In genomic region chr17:69421592-69421991, GRCm38 (mm10) we compare ENCODE assay signal across 13 mouse cellular contexts. TPM values are rescaled to one million over a fixed set of nuclear protein-coding genes. Genes with fewer than 3 reads are reported as not detected.
DNase-seq lines count a peak whose midpoint lies in the region; TF ChIP-seq lines count a peak whose summit lies in the region.
"Had no signal": no experiment of that assay in that cellular context is flagged by ENCODE, and none has a peak within 500 bp of the region (broad histone marks: within the 10 kb centered on the region; RNA-seq: fewer than 3 reads in every experiment).

No protein-coding gene starts in this region.

- TF ChIP-seq EP300 in CH12.LX (IDR thresholded peaks at IDR 0.05; ENCODE audit: low read length), result no peak

- peaks cover 0 to 4% of the 10 kb centered on the region in 2 experiments for H3K36me3 ChIP-seq in CH12.LX (replicated peaks in 1 of 2; ENCODE audit: control insufficient read depth in 1 of 2, insufficient read depth in 1 of 2, low read length in 1 of 2)
- H3K36me3 ChIP-seq: limb, embryonic 15.5 days had no signal

- no peak overlapping the region for H3K4me2 ChIP-seq in CH12.LX (ENCODE audit: insufficient read depth, low read depth, poor library complexity, severe bottlenecking)
- H3K4me2 ChIP-seq: limb, embryonic 15.5 days had no signal

- peaks cover 8% of the 10 kb centered on the region; the same call in 1 of the 2 replicates for H3K79me2 ChIP-seq in CH12.LX (replicated peaks; ENCODE audit: control insufficient read depth, extremely low read depth, insufficient read depth, poor library complexity, severe bottlenecking)

- DNase-seq in kidney, adult 9 months, result peak; percentile 12
- DNase-seq in kidney, postnatal 14 days, result no peak
- DNase-seq in CH12.LX (ENCODE audit: extremely low read depth) (peak; percentile 63), R1 (ENCODE audit: low read depth, low spot score) (peak; percentile 84)
- peak; percentile 41 for DNase-seq in induced T-regulatory cell, adult 2 months (ENCODE audit: low read depth)
- DNase-seq in heart, postnatal 36 days, result no peak
- DNase-seq in kidney, postnatal 36 days, result no peak
- DNase-seq in gastrocnemius, adult 8-10 months (ENCODE audit: low spot score in 2 of 2), result no peak
- DNase-seq: heart, adult 11 months; layer of hippocampus, adult 9-11 months had no signal

- peaks cover 3 to 38% of the 10 kb centered on the region in 2 experiments; a peak in 3 of 4 replicates for H3K4me1 ChIP-seq in CH12.LX (ENCODE audit: control insufficient read depth in 1 of 2, insufficient read depth in 2 of 2)

- H3K27me3 ChIP-seq in CH12.LX (replicated peaks), result no peaks in the 10 kb centered on the region
- H3K27me3 ChIP-seq: limb, embryonic 15.5 days had no signal

- in situ Hi-C loops in CH12.LX (cut with MboI; ENCODE audit: low pct_ligation_motif_present, low pct_unique_long_range_greater_than_20kb, low sequenced_read_pairs), result no loop called here

- intact Hi-C loops in heart, postnatal 36 days (cut with DNase I), result no loop called here

- TF ChIP-seq RAD21 in CH12.LX (IDR thresholded peaks at IDR 0.05; ENCODE audit: low read depth, low read length), result no peak

- no peak overlapping the region for H3K4me3 ChIP-seq in CH12.LX (replicated peaks in 1 of 3; ENCODE audit: low read depth in 2 of 3, low read length in 2 of 3, poor library complexity in 1 of 3)
- H3K4me3 ChIP-seq: limb, embryonic 15.5 days had no signal

- no peak for TF ChIP-seq POLR2A in CH12.LX (IDR thresholded peaks at IDR 0.05; ENCODE audit: low read depth, low read length)

- no peak for TF ChIP-seq CTCF in CH12.LX (conservative IDR thresholded peaks at IDR 0.05 in 1 of 2, IDR thresholded peaks at IDR 0.05 in 1 of 2; ENCODE audit: low read depth in 2 of 2, low read length in 2 of 2)

- H3K27ac ChIP-seq in CH12.LX (ENCODE audit: insufficient read depth, low read depth), result no peak overlapping the region
- H3K27ac ChIP-seq: limb, embryonic 15.5 days had no signal

- dilution Hi-C loops in CH12.LX (cut with MboI; ENCODE audit: extremely low pct_ligation_motif_present, extremely low pct_unique_long_range_greater_than_20kb, low sequenced_read_pairs), result no loop called here

- H3K9me3 ChIP-seq in CH12.LX (replicated peaks; ENCODE audit: low read length), result no peaks in the 10 kb centered on the region
- H3K9me3 ChIP-seq: limb, embryonic 15.5 days had no signal

- no peak overlapping the region for H3K9ac ChIP-seq in CH12.LX (ENCODE audit: insufficient read depth, low read depth)
- H3K9ac ChIP-seq: limb, embryonic 15.5 days had no signal

TF ChIP-seq in CH12.LX, 34 proteins besides CTCF, POLR2A, EP300 and RAD21:
- no peak for TF ChIP-seq CHD1 (IDR thresholded peaks at IDR 0.05; ENCODE audit: low read depth, low read length)
- TF ChIP-seq UBTF (IDR thresholded peaks at IDR 0.05; ENCODE audit: low read depth, low read length), result no peak
- peak; percentile 100 for TF ChIP-seq MXI1 (IDR thresholded peaks at IDR 0.05; ENCODE audit: low read depth, low read length)
- TF ChIP-seq ZC3H11A (IDR thresholded peaks at IDR 0.05; ENCODE audit: low read depth, low read length), result no peak
- TF ChIP-seq TBP (conservative IDR thresholded peaks at IDR 0.05; ENCODE audit: low read depth, low read length), result peak; percentile 68
- 0 out of 2 replicates have a peak, but pooled peaks have one; percentile 26 for TF ChIP-seq MAX (IDR thresholded peaks at IDR 0.05; ENCODE audit: low read length)

RNA-seq across cellular contexts. Expression of gene Akain1, which starts 17.5 kb away (rescaled TPM):
- total RNA-seq in CH12.LX (2012; rRNA removed) (not detected in 2 replicates), CH12.LX (2014; rRNA removed) (not detected in 2 replicates)
- polyA plus RNA-seq in CH12.LX (2012; ENCODE audit: insufficient read length, low read depth), result not detected in 2 replicates
- total RNA-seq in heart, postnatal 36 days (2021), result not detected
- not detected for total RNA-seq in gastrocnemius, adult 8-10 months (2022)
- polyA plus RNA-seq: inflammation-experienced regulatory T-cells, adult 6 months; limb, embryonic 15.5 days; spleen, adult 2 months had no signal

RNA-seq across cellular contexts. Expression of gene Zbtb14, which starts 38.7 kb away (rescaled TPM):
- 6.0 and 6.9 TPM in 2 replicates for total RNA-seq in CH12.LX (2012; rRNA removed)
- 9.4 and 10.1 TPM in 2 replicates for total RNA-seq in CH12.LX (2014; rRNA removed)
- polyA plus RNA-seq in CH12.LX (2012; ENCODE audit: insufficient read length, low read depth), result 7.1 and 8.8 TPM in 2 replicates
- total RNA-seq in heart, postnatal 36 days (2021), result 10 to 100 TPM; 11.8 to 11.9 TPM
- 10 to 100 TPM in 2 of 4 experiments, 1 to 10 TPM in 2; 9.4 to 11.1 (median 10.3) TPM for total RNA-seq in gastrocnemius, adult 8-10 months (2022)

Comparison
In these comparisons a context has a peak if more than half of its experiments do, and no peak if none do; other contexts are left out.
1. DNase-seq: peak in kidney, adult 9 months (single experiment), CH12.LX (single experiment), R1 (single experiment) and induced T-regulatory cell, adult 2 months (single experiment); none in kidney, postnatal 14 days (single experiment), heart, postnatal 36 days (0 of 2), kidney, postnatal 36 days (0 of 2) and gastrocnemius, adult 8-10 months (0 of 2).